Mouse (Mus musculus): ENCODE measurements at regions not wholly inside any gene's neighbourhood (a gene's known extent, or its start where the extent isn't known, plus 50 kb on each side); places are given as distances from the start of the nearest gene placed in this dataset.

- H3K4me3 ChIP-seq (replicated peaks; ENCODE audit: low read depth, low read length) = no peak overlapping the region
- H3K9ac ChIP-seq (replicated peaks; ENCODE audit: low read length) = no peak overlapping the region
- ATAC-seq (ENCODE audit: low FRiP score, low TSS enrichment) = no peak
- no peak overlapping the region for H3K4me2 ChIP-seq (ENCODE audit: low read length)
- no peaks in the 10 kb centered on the region for H3K4me1 ChIP-seq (ENCODE audit: control insufficient read depth, insufficient read depth, low read length)
- H3K36me3 ChIP-seq (ENCODE audit: control insufficient read depth, insufficient read depth, low read length) = no peaks in the 10 kb centered on the region
- no peak overlapping the region for H3K27ac ChIP-seq (replicated peaks; ENCODE audit: low read depth, low read length)
- H3K9me3 ChIP-seq (ENCODE audit: control insufficient read depth, low read length) = no peaks in the 10 kb centered on the region
- DNase-seq = no peak
- WGBS = 87% methylated on average over 3 of the region's 3 CpGs
- H3K27me3 ChIP-seq (ENCODE audit: control insufficient read depth, insufficient read depth, low read length) = no peaks in the 10 kb centered on the region
These were observed 248.4 kb upstream of the Siglech start for GRCm38 (mm10) chr7:55519579-55519978.

- no peaks in the 10 kb centered on the region for H3K27me3 ChIP-seq (ENCODE audit: control insufficient read depth, insufficient read depth, low read length)
- 79% methylated on average over 4 of the region's 4 CpGs for WGBS
- H3K4me3 ChIP-seq (replicated peaks; ENCODE audit: low read depth, low read length) = no peak overlapping the region
- H3K9ac ChIP-seq (replicated peaks; ENCODE audit: low read length) = no peak overlapping the region
- no peaks in the 10 kb centered on the region for H3K36me3 ChIP-seq (ENCODE audit: control insufficient read depth, insufficient read depth, low read length)
- no peak overlapping the region for H3K4me2 ChIP-seq (ENCODE audit: low read length)
- ATAC-seq (ENCODE audit: low FRiP score, low TSS enrichment) (no peak), DNase-seq (no peak)
- no peaks in the 10 kb centered on the region for H3K9me3 ChIP-seq (ENCODE audit: control insufficient read depth, low read length)
- no peaks in the 10 kb centered on the region for H3K4me1 ChIP-seq (ENCODE audit: control insufficient read depth, insufficient read depth, low read length)
- H3K27ac ChIP-seq (replicated peaks; ENCODE audit: low read depth, low read length) = no peak overlapping the region
These were observed 228.1 kb upstream of the Siglech start for GRCm38 (mm10) chr7:55539827-55540320.

GRCm38 (mm10) chr7:55549211-55549610, 218.8 kb upstream of the Siglech start:
- Histone ChIP-seq H3K27ac (replicated peaks; ENCODE audit: low read depth, low read length) (no peak overlapping the region), H3K9me3 (ENCODE audit: control insufficient read depth, low read length) (no peaks in the 10 kb centered on the region), H3K4me2 (ENCODE audit: low read length) (no peak overlapping the region), H3K27me3 (ENCODE audit: control insufficient read depth, insufficient read depth, low read length) (no peaks in the 10 kb centered on the region), H3K36me3 (ENCODE audit: control insufficient read depth, insufficient read depth, low read length) (no peaks in the 10 kb centered on the region), H3K9ac (replicated peaks; ENCODE audit: low read length) (no peak overlapping the region), H3K4me1 (ENCODE audit: control insufficient read depth, insufficient read depth, low read length) (no peaks in the 10 kb centered on the region), H3K4me3 (replicated peaks; ENCODE audit: low read depth, low read length) (no peak overlapping the region)
- DNase-seq (no peak), ATAC-seq (ENCODE audit: low FRiP score, low TSS enrichment) (no peak)
- WGBS = 87% methylated on average over 3 of the region's 3 CpGs

- ATAC-seq (ENCODE audit: low FRiP score, low TSS enrichment) (no peak), DNase-seq (no peak)
- Histone ChIP-seq H3K4me1 (ENCODE audit: control insufficient read depth, insufficient read depth, low read length) (no peaks in the 10 kb centered on the region), H3K4me2 (ENCODE audit: low read length) (no peak overlapping the region), H3K27me3 (ENCODE audit: control insufficient read depth, insufficient read depth, low read length) (no peaks in the 10 kb centered on the region), H3K4me3 (replicated peaks; ENCODE audit: low read depth, low read length) (no peak overlapping the region), H3K9me3 (ENCODE audit: control insufficient read depth, low read length) (no peaks in the 10 kb centered on the region), H3K27ac (replicated peaks; ENCODE audit: low read depth, low read length) (no peak overlapping the region), H3K36me3 (ENCODE audit: control insufficient read depth, insufficient read depth, low read length) (no peaks in the 10 kb centered on the region), H3K9ac (replicated peaks; ENCODE audit: low read length) (no peak overlapping the region)
- WGBS = 95% methylated on average over 7 of the region's 7 CpGs
These were observed 194.6 kb upstream of the Siglech start for GRCm38 (mm10) chr7:55573339-55573738.

GRCm38 (mm10) chr7:55581034-55581926, 186.7 kb upstream of the Siglech start:
- H3K9me3 ChIP-seq (ENCODE audit: control insufficient read depth, low read length) = no peaks in the 10 kb centered on the region
- peak; percentile 62; the same call in 1 of the 2 replicates for ATAC-seq (ENCODE audit: low FRiP score, low TSS enrichment)

More at GRCm38 (mm10) chr7:55581034-55581926, 186.7 kb upstream of the Siglech start:
- H3K4me3 ChIP-seq (replicated peaks; ENCODE audit: low read depth, low read length) = no peak overlapping the region
- H3K4me1 ChIP-seq (ENCODE audit: control insufficient read depth, insufficient read depth, low read length) = no peaks in the 10 kb centered on the region
- H3K9ac ChIP-seq (replicated peaks; ENCODE audit: low read length) = no peak overlapping the region
- DNase-seq = peak; percentile 12
- 89% methylated on average over 2 of the region's 2 CpGs for WGBS
- no peaks in the 10 kb centered on the region for H3K36me3 ChIP-seq (ENCODE audit: control insufficient read depth, insufficient read depth, low read length)
- H3K27me3 ChIP-seq (ENCODE audit: control insufficient read depth, insufficient read depth, low read length) = no peaks in the 10 kb centered on the region
- no peak overlapping the region for H3K4me2 ChIP-seq (ENCODE audit: low read length)
- H3K27ac ChIP-seq (replicated peaks; ENCODE audit: low read depth, low read length) = no peak overlapping the region
